8 mouse cellular contexts compared by ENCODE assay signal in the genomic region with DNA sequence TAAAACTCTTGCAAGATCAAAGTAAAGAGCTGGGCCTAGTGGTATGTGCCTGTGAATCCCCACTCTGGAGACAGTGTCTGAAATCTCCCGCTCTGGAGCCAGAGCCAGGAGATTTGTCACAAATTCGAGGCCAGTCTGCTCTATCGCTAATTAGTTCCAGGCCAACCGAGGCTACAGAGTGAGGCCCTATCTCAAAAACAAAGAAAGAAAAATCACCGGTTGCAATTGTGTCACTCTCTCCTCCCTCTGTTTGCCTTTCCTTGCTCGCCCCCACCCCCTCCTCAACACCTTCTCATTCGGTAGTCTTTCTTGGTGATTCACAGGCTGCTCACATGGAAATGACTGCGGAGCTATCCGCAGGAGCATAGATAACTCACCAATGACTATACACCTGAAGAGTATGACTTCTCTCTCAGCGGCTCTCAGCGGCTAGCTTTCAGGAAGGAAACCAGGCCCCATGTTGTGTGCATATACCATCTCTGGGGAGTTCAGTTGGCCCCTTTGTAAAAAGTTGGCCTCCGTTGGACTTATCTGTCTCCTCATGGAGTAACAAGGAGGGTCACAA. TPM values are rescaled to one million over a fixed set of nuclear protein-coding genes. Genes with fewer than 3 reads are reported as not detected.
DNase-seq lines count a peak whose midpoint lies in the region; ATAC-seq and TF ChIP-seq lines count a peak whose summit lies in the region.

No protein-coding gene starts in this region.

- no peak for TF ChIP-seq EP300 in heart, postnatal 0 days (IDR thresholded peaks at IDR 0.05; ENCODE audit: low read depth)
- TF ChIP-seq EP300 in stomach, postnatal 0 days (optimal IDR thresholded peaks at IDR 0.05) = no peak

- DNase-seq in gastrocnemius, adult 2 months = peak; percentile 25
- DNase-seq in gastrocnemius, postnatal 36 days = no peak
- DNase-seq in thymus, postnatal 14 days = peak; percentile 26
- DNase-seq in thymus, postnatal 25 days = no peak
- DNase-seq in heart, postnatal 0 days (ENCODE audit: low spot score) = no peak
- DNase-seq in stomach, postnatal 0 days (ENCODE audit: low spot score) = peak; percentile 27
- DNase-seq in adrenal gland, adult 8-10 months = no peak

- H3K4me1 ChIP-seq in heart, postnatal 0 days (ENCODE audit: control insufficient read depth, insufficient read depth) = peaks cover 15% of the 10 kb centered on the region
- H3K4me1 ChIP-seq in liver, embryonic 16.5 days (ENCODE audit: control insufficient read depth, low read depth, low read length) = peaks cover 34% of the 10 kb centered on the region
- H3K4me1 ChIP-seq in stomach, postnatal 0 days (replicated peaks; ENCODE audit: control insufficient read depth, insufficient read depth) = no peaks in the 10 kb centered on the region; the same call in 1 of the 2 replicates

- no peaks in the 10 kb centered on the region for H3K36me3 ChIP-seq in heart, postnatal 0 days (replicated peaks; ENCODE audit: control insufficient read depth, insufficient read depth, low read length)
- no peaks in the 10 kb centered on the region for H3K36me3 ChIP-seq in liver, embryonic 16.5 days (ENCODE audit: control insufficient read depth, insufficient read depth)
- no peaks in the 10 kb centered on the region for H3K36me3 ChIP-seq in stomach, postnatal 0 days (ENCODE audit: control insufficient read depth, insufficient read depth, low read length)

- no peak for TF ChIP-seq CTCF in gastrocnemius, adult 2 months (IDR thresholded peaks at IDR 0.05)
- TF ChIP-seq CTCF in heart, postnatal 0 days (IDR thresholded peaks at IDR 0.05; ENCODE audit: low read depth) = no peak
- no peak for TF ChIP-seq CTCF in stomach, postnatal 0 days (IDR thresholded peaks at IDR 0.05; ENCODE audit: low read depth)

- WGBS in heart, postnatal 0 days = 17% methylated on average over 12 of the region's 12 CpGs
- 14% methylated on average over 12 of the region's 12 CpGs for WGBS in liver, embryonic 16.5 days (ENCODE audit: insufficient replicate concordance)
- 30% methylated on average over 12 of the region's 12 CpGs for WGBS in stomach, postnatal 0 days

- peak overlapping the region; percentile 88 for H3K4me2 ChIP-seq in heart, postnatal 0 days (ENCODE audit: low read depth, low read length)
- H3K4me2 ChIP-seq in liver, embryonic 16.5 days (ENCODE audit: low read depth, low read length) = peak overlapping the region; percentile 91
- H3K4me2 ChIP-seq in stomach, postnatal 0 days (replicated peaks; ENCODE audit: low read depth) = peak overlapping the region; percentile 86

- peak overlapping the region; percentile 93 for H3K4me3 ChIP-seq in gastrocnemius, adult 2 months
- peak overlapping the region; percentile 86 for H3K4me3 ChIP-seq in heart, postnatal 0 days (ENCODE audit: low read depth, low read length)
- H3K4me3 ChIP-seq in liver, embryonic 16.5 days (ENCODE audit: low read depth, low read length) = peak overlapping the region; percentile 83
- H3K4me3 ChIP-seq in stomach, postnatal 0 days (ENCODE audit: low read depth, low read length) = peak overlapping the region; percentile 69

- no peaks in the 10 kb centered on the region for H3K27me3 ChIP-seq in heart, postnatal 0 days (ENCODE audit: control insufficient read depth, insufficient read depth, low read length)
- peaks cover 3% of the 10 kb centered on the region; the same call in 1 of the 2 replicates for H3K27me3 ChIP-seq in liver, embryonic 16.5 days (ENCODE audit: control insufficient read depth, insufficient read depth, low read depth, low read length)
- no peaks in the 10 kb centered on the region for H3K27me3 ChIP-seq in stomach, postnatal 0 days (ENCODE audit: control insufficient read depth, insufficient read depth, low read length)

- intact Hi-C loops in gastrocnemius, adult 2 months (cut with DNase I) = no loop called here
- intact Hi-C loops in gastrocnemius, postnatal 36 days (cut with DNase I) = no loop called here

- no peak; the same call in 1 of the 2 replicates for ATAC-seq in heart, postnatal 0 days (ENCODE audit: insufficient read depth, low read depth)
- no peak for ATAC-seq in liver, embryonic 16.5 days (ENCODE audit: low read depth)
- no peak for ATAC-seq in stomach, postnatal 0 days (ENCODE audit: low FRiP score, low TSS enrichment)

- H3K9ac ChIP-seq in heart, postnatal 0 days (replicated peaks; ENCODE audit: low read depth, low read length) = peak overlapping the region; percentile 65
- peak overlapping the region; percentile 89 for H3K9ac ChIP-seq in liver, embryonic 16.5 days (ENCODE audit: low read depth, low read length)
- peak overlapping the region; percentile 76 for H3K9ac ChIP-seq in stomach, postnatal 0 days (ENCODE audit: low read length)

- H3K27ac ChIP-seq in gastrocnemius, adult 2 months = peak overlapping the region; percentile 92
- peak overlapping the region; percentile 67 for H3K27ac ChIP-seq in heart, postnatal 0 days (ENCODE audit: low read depth)
- H3K27ac ChIP-seq in liver, embryonic 16.5 days (ENCODE audit: low read length) = peak overlapping the region; percentile 82
- H3K27ac ChIP-seq in stomach, postnatal 0 days (replicated peaks) = peak overlapping the region; percentile 67

- no peaks in the 10 kb centered on the region for H3K9me3 ChIP-seq in heart, postnatal 0 days (replicated peaks; ENCODE audit: control insufficient read depth, low read length)
- H3K9me3 ChIP-seq in liver, embryonic 16.5 days (replicated peaks; ENCODE audit: control insufficient read depth, low read length) = no peaks in the 10 kb centered on the region
- no peaks in the 10 kb centered on the region for H3K9me3 ChIP-seq in stomach, postnatal 0 days (ENCODE audit: control insufficient read depth, low read length)

RNA-seq across cellular contexts. Expression of gene Ahcy, which starts 0.6 kb away (rescaled TPM):
- total RNA-seq in gastrocnemius, adult 2 months (2021) = 10 to 100 TPM; 13.9 to 19.0 TPM
- total RNA-seq in gastrocnemius, postnatal 36 days (2021) = 10 to 100 TPM; 14.3 to 15.7 TPM
- total RNA-seq in heart, postnatal 0 days (2014; rRNA removed; ENCODE audit: low replicate concordance) = 52.2 and 91.8 TPM in 2 replicates
- polyA plus RNA-seq in heart, postnatal 0 days (2015; fragmentation: Nextera tagmentation; extraction: Ambion mirVana) = 18.7 and 18.9 TPM in 2 replicates
- polyA plus RNA-seq in liver, embryonic 16.5 days (2015; fragmentation: Nextera tagmentation; extraction: Ambion mirVana) = 69.8 and 77.7 TPM in 2 replicates
- polyA plus RNA-seq in stomach, postnatal 0 days (2015; fragmentation: Nextera tagmentation; extraction: Ambion mirVana) = 23.8 and 25.2 TPM in 2 replicates
- 10 to 100 TPM; 33.8 to 39.2 (median 37.7) TPM for total RNA-seq in adrenal gland, adult 8-10 months (2022)

RNA-seq across cellular contexts. Expression of gene Gm14226, which starts 56.8 kb away (rescaled TPM):
- total RNA-seq in gastrocnemius, adult 2 months (2021) = not detected
- total RNA-seq in gastrocnemius, postnatal 36 days (2021) = not detected
- 0.39 TPM in 1 of 2 replicates, not detected in the other for total RNA-seq in heart, postnatal 0 days (2014; rRNA removed; ENCODE audit: low replicate concordance)
- polyA plus RNA-seq in heart, postnatal 0 days (2015; fragmentation: Nextera tagmentation; extraction: Ambion mirVana) = 0.18 and 0.22 TPM in 2 replicates
- 0.26 and 0.30 TPM in 2 replicates for polyA plus RNA-seq in liver, embryonic 16.5 days (2015; fragmentation: Nextera tagmentation; extraction: Ambion mirVana)
- 0.24 and 0.48 TPM in 2 replicates for polyA plus RNA-seq in stomach, postnatal 0 days (2015; fragmentation: Nextera tagmentation; extraction: Ambion mirVana)
- total RNA-seq in adrenal gland, adult 8-10 months (2022) = 1 to 10 TPM; 3.1 to 9.6 (median 4.6) TPM

RNA-seq across cellular contexts. Expression of gene Itch, which starts 58.5 kb away (rescaled TPM):
- total RNA-seq in gastrocnemius, adult 2 months (2021) = 10 to 100 TPM; 20.1 to 21.6 TPM
- total RNA-seq in gastrocnemius, postnatal 36 days (2021) = 10 to 100 TPM; 17.2 to 19.3 TPM
- total RNA-seq in heart, postnatal 0 days (2014; rRNA removed; ENCODE audit: low replicate concordance) = 28.8 and 31.9 TPM in 2 replicates
- 19.9 and 20.5 TPM in 2 replicates for polyA plus RNA-seq in heart, postnatal 0 days (2015; fragmentation: Nextera tagmentation; extraction: Ambion mirVana)
- polyA plus RNA-seq in liver, embryonic 16.5 days (2015; fragmentation: Nextera tagmentation; extraction: Ambion mirVana) = 19.6 and 19.7 TPM in 2 replicates
- 17.6 and 18.4 TPM in 2 replicates for polyA plus RNA-seq in stomach, postnatal 0 days (2015; fragmentation: Nextera tagmentation; extraction: Ambion mirVana)
- 10 to 100 TPM; 47.2 to 72.7 (median 56.8) TPM for total RNA-seq in adrenal gland, adult 8-10 months (2022)

Comparison
In these comparisons a context has a peak if more than half of its experiments do, and no peak if none do; other contexts are left out.
1. DNase-seq: peak in gastrocnemius, adult 2 months (single experiment), thymus, postnatal 14 days (single experiment) and stomach, postnatal 0 days (single experiment); none in gastrocnemius, postnatal 36 days (0 of 2), thymus, postnatal 25 days (single experiment), heart, postnatal 0 days (single experiment) and adrenal gland, adult 8-10 months (single experiment).
2. Peak in every context shown above with its lines, with median percentiles within 50 percentile points of each other: H3K27ac ChIP-seq, H3K4me3 ChIP-seq, H3K4me2 ChIP-seq and H3K9ac ChIP-seq.